Mouse (Mus musculus) cerebellum, adult 11-12 months (tissue): ENCODE measurements around the gene Vsx2.
"Not testable (repeated sequence)": the region's sequence is repeated elsewhere in the genome, so short reads cannot be mapped to it uniquely, and the experiment has no call there.

Experiments used
- DNase-seq: peaks from one replicate; pipeline ENCODE4 v3.0.0; 2022

Gene Vsx2

GRCm38 (mm10) chr12:84569336-84569970 is at the start of gene Vsx2:
Gene Vsx2, plus strand, starts transcription at chr12:84569762.
- no peak for DNase-seq

DNA sequence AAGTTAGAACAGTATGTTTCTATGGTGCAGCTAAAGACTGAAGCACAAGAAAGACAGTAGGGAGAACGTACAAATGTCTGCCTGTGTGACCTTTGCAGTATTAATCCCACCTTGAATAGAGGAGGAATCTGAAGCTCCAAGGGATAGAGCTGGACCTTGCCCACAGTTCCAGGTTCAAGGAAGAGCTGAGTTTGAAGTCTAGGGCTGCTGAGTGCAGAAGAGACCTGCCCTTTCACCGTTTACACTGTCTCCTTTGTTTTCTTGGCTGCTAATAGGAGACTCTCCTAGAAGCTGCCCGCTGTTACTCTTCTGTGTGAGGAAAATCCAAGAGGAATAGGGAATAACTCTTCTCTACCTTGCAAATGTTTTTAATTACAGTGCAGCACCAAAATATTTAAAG is 45.8 kb upstream of the Vsx2 start:
- DNase-seq, result no peak

DNA sequence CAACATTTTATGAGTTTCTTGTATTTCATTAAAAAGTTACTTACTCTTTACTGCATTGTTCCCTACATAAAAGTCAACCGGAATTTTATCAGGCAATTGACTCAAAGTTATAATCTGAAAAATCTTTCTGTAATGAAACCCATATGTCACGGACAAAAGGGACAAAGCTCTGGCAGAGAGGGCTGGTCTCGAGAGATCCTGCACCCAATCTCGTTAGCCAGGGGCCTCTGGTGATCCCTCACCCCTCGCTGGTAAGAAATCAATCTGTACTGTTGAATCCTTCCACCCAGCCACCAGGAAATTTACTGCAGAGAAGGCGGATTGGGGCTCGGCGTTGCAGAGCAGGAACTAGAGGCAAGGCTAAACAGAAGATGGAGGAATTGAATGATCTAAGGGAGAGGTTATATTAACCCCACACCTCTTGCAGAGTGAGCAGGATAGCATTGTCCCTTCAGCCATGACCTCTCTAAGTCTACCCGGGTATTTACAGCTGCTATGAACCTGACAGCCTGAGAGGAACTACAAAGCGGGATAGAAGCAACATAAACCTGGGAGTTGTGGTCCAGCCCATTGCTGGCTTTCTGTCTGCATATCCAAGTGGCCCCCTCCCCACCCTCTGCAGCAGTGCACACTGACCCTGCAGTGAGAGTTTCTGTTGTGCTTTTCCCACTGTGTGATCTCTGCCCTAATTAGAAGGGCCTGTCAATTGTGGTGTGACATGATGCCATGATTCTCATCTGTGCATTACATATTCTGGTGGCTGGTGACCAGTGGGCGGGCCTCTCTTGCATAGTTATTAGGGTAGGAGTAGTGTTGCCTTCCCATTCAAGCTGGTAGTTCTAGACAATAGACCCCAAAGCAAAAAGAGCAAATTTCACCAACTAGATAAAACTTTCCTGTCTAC is 45.2 kb upstream of the Vsx2 start:
- DNase-seq, result no peak

DNA sequence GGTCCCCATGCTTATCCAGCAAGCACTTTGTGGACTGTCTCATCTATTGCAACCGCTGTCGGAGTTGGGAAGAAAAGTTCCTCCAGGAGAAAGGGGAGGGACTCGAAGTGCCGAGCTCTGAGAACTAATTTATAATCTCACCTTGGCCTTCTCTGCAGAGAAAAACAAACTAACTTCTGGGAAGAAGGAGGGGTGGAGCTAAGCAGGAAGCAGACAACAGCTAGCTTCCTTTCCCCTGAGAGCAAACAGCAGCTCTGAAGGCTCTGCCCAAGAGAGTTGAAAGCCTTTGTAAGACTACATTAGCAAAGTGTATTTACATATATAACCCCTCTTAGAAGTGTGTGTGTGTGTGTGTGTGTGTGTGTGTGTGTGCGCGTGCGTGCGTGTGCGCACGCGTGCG is 44.1 kb upstream of the Vsx2 start:
- DNase-seq, result no peak

DNA sequence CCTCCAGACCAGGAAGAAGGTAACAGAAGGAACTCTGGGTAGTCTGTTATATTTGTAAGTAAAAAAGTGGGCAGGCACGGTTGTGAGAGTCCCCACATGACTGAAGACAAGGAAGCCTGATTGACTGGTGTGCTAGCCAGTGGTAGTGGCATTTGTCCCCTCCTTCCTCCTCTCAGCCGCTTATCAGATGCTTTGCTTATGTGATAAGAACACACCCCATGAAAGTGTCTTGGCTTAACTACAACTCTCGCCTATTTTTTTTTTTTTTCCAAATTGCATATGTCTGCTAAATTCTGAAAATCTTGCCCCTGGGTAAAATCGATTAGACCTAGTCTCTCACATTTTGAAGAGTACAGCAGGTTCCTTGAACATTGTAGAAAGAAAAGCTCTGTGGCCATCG is 39.1 kb upstream of the Vsx2 start:
- no peak for DNase-seq

- DNase-seq, result no peak
Measured at GRCm38 (mm10) chr12:84531906-84532829, 37.4 kb upstream of the Vsx2 start.

- DNase-seq, result no peak
Measured at GRCm38 (mm10) chr12:84532830-84533199, 36.7 kb upstream of the Vsx2 start.

DNA sequence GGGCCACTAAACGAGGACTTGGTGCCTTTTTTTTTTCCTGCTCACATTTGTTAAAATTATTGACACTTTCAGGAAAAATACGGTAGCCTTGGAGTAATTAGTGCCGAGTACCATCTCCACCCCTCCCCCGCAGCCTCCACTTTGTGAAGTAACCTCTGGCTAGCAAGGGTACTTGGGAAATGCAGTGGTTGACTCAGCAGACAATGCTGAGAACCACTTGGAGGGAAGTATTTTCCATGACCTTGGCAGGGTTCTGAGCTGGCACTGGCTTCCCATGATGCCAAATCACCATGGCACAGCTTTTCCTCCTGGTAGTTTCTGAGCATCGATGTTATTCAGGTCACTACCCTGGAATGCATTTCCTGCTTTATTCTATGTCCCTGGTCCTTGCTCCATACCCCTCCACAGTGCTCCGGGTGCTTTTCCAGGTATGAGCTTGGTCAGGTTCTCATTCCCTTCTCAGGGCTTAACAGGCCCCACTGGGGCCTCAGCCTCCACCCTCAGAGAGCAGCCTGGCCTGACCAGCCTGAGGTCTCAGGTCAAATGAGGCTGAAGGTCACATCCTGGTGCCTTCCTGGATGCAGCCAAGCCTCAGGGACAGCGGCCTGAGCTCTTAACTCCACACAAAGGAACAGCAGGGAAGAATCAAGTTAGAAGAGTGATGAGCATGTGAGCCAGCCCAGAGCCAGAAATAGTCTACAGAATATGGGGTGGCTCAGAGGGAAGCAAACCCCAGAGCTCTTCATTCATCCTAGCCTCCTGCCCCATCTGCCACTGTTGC is 35.7 kb upstream of the Vsx2 start:
- DNase-seq, result no peak

DNA sequence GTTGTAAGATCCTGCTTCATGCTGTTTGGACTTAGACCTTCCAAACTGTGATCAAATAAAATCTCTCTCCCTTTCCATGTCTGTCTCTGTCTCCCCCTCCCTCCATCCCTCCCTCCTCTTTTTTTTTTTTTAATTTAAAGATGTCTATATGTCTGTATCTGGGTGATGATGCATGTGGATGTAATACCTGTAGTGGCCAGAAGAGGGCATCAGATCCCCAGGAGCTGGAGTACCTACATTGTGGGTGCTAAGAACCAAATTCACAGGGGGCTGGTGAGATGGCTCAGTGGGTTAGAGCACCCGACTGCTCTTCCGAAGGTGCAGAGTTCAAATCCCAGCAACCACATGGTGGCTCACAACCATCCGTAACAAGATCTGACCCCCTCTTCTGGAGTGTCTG is 30.0 kb upstream of the Vsx2 start:
- not testable (repeated sequence) for DNase-seq

DNA sequence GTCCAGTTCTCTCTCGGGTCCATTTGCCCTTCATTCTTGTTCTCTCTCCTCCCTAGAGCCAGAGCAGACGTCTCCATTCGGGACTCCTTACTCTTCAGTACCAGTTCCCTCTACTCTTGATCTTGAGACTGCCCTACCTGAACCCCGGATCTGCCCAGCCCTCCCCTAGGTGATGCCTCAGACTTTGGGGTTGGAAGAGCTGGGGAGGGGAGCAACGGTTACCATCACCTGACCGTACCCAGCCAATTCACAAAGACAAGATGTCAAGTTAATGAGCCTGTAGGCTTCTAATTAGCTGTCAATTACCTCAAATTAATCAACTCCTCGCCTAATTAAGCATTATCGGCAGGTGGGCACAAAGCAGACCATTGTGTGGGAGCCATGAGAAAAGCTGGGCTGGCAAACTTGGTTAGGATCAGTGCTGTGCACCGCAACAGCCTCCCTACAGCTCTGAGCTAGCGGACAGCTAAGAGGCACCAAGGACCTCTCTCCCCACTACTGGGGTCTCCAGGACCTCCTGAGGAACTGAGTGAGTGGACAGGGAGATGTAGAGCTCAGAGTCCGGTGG is 28.1 kb upstream of the Vsx2 start:
- no peak for DNase-seq

GRCm38 (mm10) chr12:84546028-84546427 is 23.5 kb upstream of the Vsx2 start:
- peak; percentile 43 for DNase-seq

- no peak for DNase-seq
Measured at GRCm38 (mm10) chr12:84546577-84547085, 22.9 kb upstream of the Vsx2 start.

GRCm38 (mm10) chr12:84548251-84548650 is 21.3 kb upstream of the Vsx2 start:
- no peak for DNase-seq

- no peak for DNase-seq
Measured at GRCm38 (mm10) chr12:84555218-84555617, 14.3 kb upstream of the Vsx2 start.

DNA sequence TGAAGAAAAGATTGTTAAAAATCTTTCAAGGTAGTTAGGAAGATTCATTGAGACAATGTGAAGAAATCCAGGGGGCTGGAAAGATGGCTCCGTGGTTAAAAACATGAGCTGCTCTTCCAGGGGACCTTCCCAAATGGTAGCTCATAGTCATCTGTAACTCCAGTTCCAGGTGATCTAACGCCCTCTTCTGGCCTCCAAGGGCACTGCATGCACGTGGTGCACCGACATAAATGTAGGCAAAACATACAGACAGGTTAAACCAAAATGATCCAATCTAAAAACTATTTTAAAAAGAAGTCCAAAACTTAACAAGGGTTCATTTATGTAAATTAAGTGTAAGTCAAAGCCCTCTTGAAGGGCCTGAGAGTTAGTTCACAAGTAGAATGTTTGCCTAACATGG is 7.0 kb upstream of the Vsx2 start:
- no peak for DNase-seq

DNA sequence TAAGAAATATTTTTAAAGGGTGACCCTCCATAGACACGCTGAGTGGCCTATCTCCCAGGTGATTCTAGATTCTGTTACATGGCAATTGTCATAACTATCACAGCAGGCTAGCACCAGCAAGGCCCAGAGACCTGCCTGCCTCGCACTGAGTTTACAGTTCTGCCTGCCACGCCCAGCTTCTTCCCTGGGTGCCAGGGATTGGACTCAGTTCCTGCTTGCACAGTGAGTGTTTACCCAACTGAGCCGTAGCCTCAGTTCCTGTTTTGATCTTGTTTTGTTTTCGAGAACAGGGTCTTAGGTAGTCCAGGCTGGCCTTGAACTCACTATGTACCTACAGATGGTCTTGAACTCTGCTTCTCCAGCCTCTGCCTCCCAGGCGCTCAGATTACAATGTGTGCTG is 2.0 kb upstream of the Vsx2 start:
- no peak for DNase-seq

DNA sequence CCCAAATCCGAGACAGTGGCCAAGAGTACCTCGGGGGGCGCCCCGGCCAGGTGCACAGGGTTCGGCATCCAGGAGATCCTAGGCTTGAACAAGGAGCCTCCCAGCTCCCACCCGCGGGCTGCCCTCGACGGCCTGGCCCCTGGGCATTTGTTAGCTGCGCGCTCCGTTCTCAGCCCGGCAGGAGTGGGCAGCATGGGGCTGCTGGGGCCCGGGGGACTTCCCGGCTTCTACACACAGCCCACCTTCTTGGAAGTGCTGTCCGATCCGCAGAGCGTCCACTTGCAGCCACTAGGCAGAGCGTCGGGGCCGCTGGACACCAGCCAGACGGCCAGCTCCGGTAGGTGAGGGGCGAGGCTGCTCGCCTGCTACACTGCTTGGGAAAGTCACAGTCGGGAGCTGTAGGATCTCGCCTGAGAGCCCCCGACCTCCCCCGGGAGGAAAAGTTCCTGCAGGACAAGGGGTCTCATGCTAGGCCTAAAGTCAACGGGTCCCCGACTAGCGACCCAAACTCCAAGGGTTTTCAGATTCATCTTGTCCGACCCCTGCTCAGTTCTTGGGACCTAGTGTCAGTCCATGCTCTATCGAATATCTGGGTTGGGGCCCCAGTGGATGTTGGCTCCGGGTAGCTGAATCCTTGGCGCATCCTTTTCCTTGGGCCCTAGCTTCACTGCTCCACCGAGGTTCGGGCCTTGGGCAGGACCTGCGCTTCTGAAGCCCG is 573 bp downstream of the Vsx2 start:
- no peak for DNase-seq

DNA sequence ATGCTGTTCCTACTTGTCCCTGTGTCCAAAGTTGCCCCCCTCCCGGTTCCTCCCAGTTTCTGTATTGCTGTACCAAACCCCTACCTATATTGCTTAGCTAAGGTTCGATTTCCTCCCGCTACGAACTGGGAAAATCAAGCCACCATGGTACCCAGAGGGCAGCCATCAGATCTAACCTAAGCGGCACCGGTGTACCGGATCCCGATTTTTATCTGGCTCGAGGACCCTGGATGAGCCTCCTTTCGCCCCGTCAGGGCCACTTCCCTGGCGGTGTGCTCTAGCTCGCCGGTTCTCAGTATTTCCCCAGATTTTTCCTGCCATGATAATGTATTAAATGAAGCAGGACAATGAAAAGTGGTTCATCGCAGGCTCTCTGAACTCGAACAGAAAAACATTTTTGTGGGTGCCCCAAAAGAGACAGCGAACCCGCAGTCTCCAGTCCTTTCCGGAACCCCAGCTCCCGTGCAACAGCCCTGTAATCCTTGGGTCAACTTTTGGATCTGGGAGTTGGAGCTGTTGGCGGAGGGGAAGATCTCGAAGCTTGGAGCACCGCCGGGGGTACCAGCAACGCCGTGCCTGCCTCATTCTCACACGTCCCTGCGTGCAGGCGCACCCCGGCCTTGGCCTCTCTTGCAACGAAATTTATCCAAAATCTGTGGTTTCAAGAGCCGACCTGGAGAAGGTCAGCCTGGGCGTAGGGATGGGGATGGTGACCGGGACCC is 1.3 kb downstream of the Vsx2 start:
- DNase-seq, result no peak

GRCm38 (mm10) chr12:84571466-84572340 is 2.1 kb downstream of the Vsx2 start:
- DNase-seq, result no peak

DNA sequence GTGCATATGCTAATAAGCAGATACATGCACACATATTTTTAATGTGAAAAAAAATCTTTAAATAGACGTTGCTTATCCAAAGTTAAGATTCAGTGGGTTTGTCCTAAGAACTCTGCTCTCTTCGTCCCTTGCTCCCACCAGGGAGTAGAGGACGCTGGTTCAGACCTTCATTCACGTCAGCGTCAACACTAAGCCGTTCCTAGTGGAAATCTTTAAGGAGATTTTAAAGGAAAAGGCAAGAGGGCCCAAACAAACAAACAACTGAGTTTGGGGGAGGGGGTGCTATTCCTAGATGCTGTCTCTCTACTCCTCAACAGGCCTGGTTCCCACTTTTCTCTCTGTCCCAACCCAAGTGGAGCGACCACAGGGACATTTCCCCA is 2.8 kb downstream of the Vsx2 start:
- no peak for DNase-seq
